Mouse (Mus musculus): ENCODE measurements around the gene Klhl42. TPM values are rescaled to one million over a fixed set of nuclear protein-coding genes. Genes with fewer than 3 reads are reported as not detected.

The Klhl42 gene
- polyA plus RNA-seq, 1 experiment: not detected

- TF ChIP-seq CTCF (IDR thresholded peaks at IDR 0.05; ENCODE audit: insufficient read depth, low read depth, low read length): no peak
- no peak for TF ChIP-seq POLR2A (IDR thresholded peaks at IDR 0.05; ENCODE audit: insufficient read depth, low read depth, low read length)
- Histone ChIP-seq H3K4me3 (ENCODE audit: insufficient read depth, low read depth, low read length) (no peak overlapping the region), H3K27ac (ENCODE audit: insufficient read depth, low read depth, low read length) (no peak overlapping the region), H3K4me1 (ENCODE audit: control insufficient read depth, insufficient read depth, low read length) (peaks cover 17% of the 10 kb centered on the region)
- WGBS: 75% methylated on average over 10 of the region's 10 CpGs
Measured at GRCm38 (mm10) chr6:147055374-147055977, 35.7 kb upstream of the Klhl42 start.

- Histone ChIP-seq H3K4me1 (ENCODE audit: control insufficient read depth, insufficient read depth, low read length) (peaks cover 13% of the 10 kb centered on the region), H3K27ac (ENCODE audit: insufficient read depth, low read depth, low read length) (no peak overlapping the region), H3K4me3 (ENCODE audit: insufficient read depth, low read depth, low read length) (no peak overlapping the region)
- TF ChIP-seq CTCF (IDR thresholded peaks at IDR 0.05; ENCODE audit: insufficient read depth, low read depth, low read length) (no peak), POLR2A (IDR thresholded peaks at IDR 0.05; ENCODE audit: insufficient read depth, low read depth, low read length) (no peak)
- 83% methylated on average over 7 of the region's 7 CpGs for WGBS
Measured at GRCm38 (mm10) chr6:147059326-147059725, 31.9 kb upstream of the Klhl42 start.

- H3K27ac ChIP-seq (ENCODE audit: insufficient read depth, low read depth, low read length): no peak overlapping the region
- TF ChIP-seq POLR2A (IDR thresholded peaks at IDR 0.05; ENCODE audit: insufficient read depth, low read depth, low read length): no peak
- TF ChIP-seq CTCF (IDR thresholded peaks at IDR 0.05; ENCODE audit: insufficient read depth, low read depth, low read length): no peak
- WGBS: 68% methylated on average over 9 of the region's 9 CpGs
- H3K4me1 ChIP-seq (ENCODE audit: control insufficient read depth, insufficient read depth, low read length): 0 out of 2 replicates have a peak, but pooled peaks cover 3% of the 10 kb centered on the region
- H3K4me3 ChIP-seq (ENCODE audit: insufficient read depth, low read depth, low read length): no peak overlapping the region
Measured at GRCm38 (mm10) chr6:147061630-147062029, 29.5 kb upstream of the Klhl42 start.

GRCm38 (mm10) chr6:147062034-147062433 is 29.1 kb upstream of the Klhl42 start:
- H3K4me1 ChIP-seq (ENCODE audit: control insufficient read depth, insufficient read depth, low read length): 0 out of 2 replicates have a peak, but pooled peaks cover 3% of the 10 kb centered on the region
- no peak overlapping the region for H3K4me3 ChIP-seq (ENCODE audit: insufficient read depth, low read depth, low read length)
- no peak overlapping the region for H3K27ac ChIP-seq (ENCODE audit: insufficient read depth, low read depth, low read length)
- 48% methylated on average over 7 of the region's 7 CpGs for WGBS
- no peak for TF ChIP-seq CTCF (IDR thresholded peaks at IDR 0.05; ENCODE audit: insufficient read depth, low read depth, low read length)

- WGBS: 84% methylated on average over 7 of the region's 7 CpGs
- Histone ChIP-seq H3K27ac (ENCODE audit: insufficient read depth, low read depth, low read length) (no peak overlapping the region), H3K4me1 (ENCODE audit: control insufficient read depth, insufficient read depth, low read length) (0 out of 2 replicates have a peak, but pooled peaks cover 3% of the 10 kb centered on the region), H3K4me3 (ENCODE audit: insufficient read depth, low read depth, low read length) (no peak overlapping the region)
- TF ChIP-seq CTCF (IDR thresholded peaks at IDR 0.05; ENCODE audit: insufficient read depth, low read depth, low read length): no peak
- no peak for TF ChIP-seq POLR2A (IDR thresholded peaks at IDR 0.05; ENCODE audit: insufficient read depth, low read depth, low read length)
Measured at GRCm38 (mm10) chr6:147062694-147063093, 28.5 kb upstream of the Klhl42 start.

GRCm38 (mm10) chr6:147064226-147064943 is 26.8 kb upstream of the Klhl42 start:
- no peak for TF ChIP-seq CTCF (IDR thresholded peaks at IDR 0.05; ENCODE audit: insufficient read depth, low read depth, low read length)
- TF ChIP-seq POLR2A (IDR thresholded peaks at IDR 0.05; ENCODE audit: insufficient read depth, low read depth, low read length): no peak
- 0 out of 2 replicates have a peak, but pooled peaks cover 3% of the 10 kb centered on the region for H3K4me1 ChIP-seq (ENCODE audit: control insufficient read depth, insufficient read depth, low read length)
- H3K4me3 ChIP-seq (ENCODE audit: insufficient read depth, low read depth, low read length): no peak overlapping the region
- WGBS: 95% methylated on average over 10 of the region's 10 CpGs
- no peak overlapping the region for H3K27ac ChIP-seq (ENCODE audit: insufficient read depth, low read depth, low read length)

GRCm38 (mm10) chr6:147064944-147065261 is 26.3 kb upstream of the Klhl42 start:
- TF ChIP-seq CTCF (IDR thresholded peaks at IDR 0.05; ENCODE audit: insufficient read depth, low read depth, low read length) (no peak), POLR2A (IDR thresholded peaks at IDR 0.05; ENCODE audit: insufficient read depth, low read depth, low read length) (no peak)
- no peak overlapping the region for H3K4me3 ChIP-seq (ENCODE audit: insufficient read depth, low read depth, low read length)
- H3K4me1 ChIP-seq (ENCODE audit: control insufficient read depth, insufficient read depth, low read length): 0 out of 2 replicates have a peak, but pooled peaks cover 3% of the 10 kb centered on the region
- 87% methylated on average over 6 of the region's 6 CpGs for WGBS
- no peak overlapping the region for H3K27ac ChIP-seq (ENCODE audit: insufficient read depth, low read depth, low read length)

- Histone ChIP-seq H3K4me3 (ENCODE audit: insufficient read depth, low read depth, low read length) (no peak overlapping the region), H3K27ac (ENCODE audit: insufficient read depth, low read depth, low read length) (no peak overlapping the region), H3K4me1 (ENCODE audit: control insufficient read depth, insufficient read depth, low read length) (peaks cover 2% of the 10 kb centered on the region; the same call in 1 of the 2 replicates)
- WGBS: 18% methylated on average over 5 of the region's 5 CpGs
- no peak for TF ChIP-seq CTCF (IDR thresholded peaks at IDR 0.05; ENCODE audit: insufficient read depth, low read depth, low read length)
- TF ChIP-seq POLR2A (IDR thresholded peaks at IDR 0.05; ENCODE audit: insufficient read depth, low read depth, low read length): no peak
Measured at GRCm38 (mm10) chr6:147075808-147076387, 15.3 kb upstream of the Klhl42 start.

GRCm38 (mm10) chr6:147076878-147077277 is 14.3 kb upstream of the Klhl42 start:
- Histone ChIP-seq H3K4me3 (ENCODE audit: insufficient read depth, low read depth, low read length) (no peak overlapping the region), H3K4me1 (ENCODE audit: control insufficient read depth, insufficient read depth, low read length) (peaks cover 2% of the 10 kb centered on the region; the same call in 1 of the 2 replicates), H3K27ac (ENCODE audit: insufficient read depth, low read depth, low read length) (no peak overlapping the region)
- 80% methylated on average over 8 of the region's 8 CpGs for WGBS
- no peak for TF ChIP-seq POLR2A (IDR thresholded peaks at IDR 0.05; ENCODE audit: insufficient read depth, low read depth, low read length)
- no peak for TF ChIP-seq CTCF (IDR thresholded peaks at IDR 0.05; ENCODE audit: insufficient read depth, low read depth, low read length)

Measured in olfactory bulb, adult 2 months (tissue).